Mouse (Mus musculus) hindbrain, postnatal 0 days (tissue): ENCODE measurements around the gene Imp3. TPM values are rescaled to one million over a fixed set of nuclear protein-coding genes. Genes with fewer than 3 reads are reported as not detected.
A peak's percentile ranks its signal among the peaks of the same experiment; 100 is the strongest.

Experiments
- ATAC-seq: fragments of 200-750 bp; cut with Nextera tagmentation; 2 replicates; pipeline ENCODE4 v1.8.0; 2017; ENCODE audit warnings: mild to moderate bottlenecking, moderate TSS enrichment, moderate library complexity
- DNase-seq: peaks from one replicate; pipeline ENCODE4 v3.0.0-alpha.2; 2015; ENCODE audit warnings: low spot score
- H3K27ac ChIP-seq: fragments of 300-500 bp; sonication (generic); 2 replicates; pipeline ENCODE4 v1.5.1; 2014; ENCODE audit warnings: mild to moderate bottlenecking
- H3K27me3 ChIP-seq: fragments of 300-500 bp; sonication (generic); 2 replicates; pipeline ENCODE4 v1.6.1; 2014; ENCODE audit warnings: low read length, mixed read lengths; ENCODE audit not compliant: insufficient read depth
- H3K36me3 ChIP-seq: fragments of 300-500 bp; sonication (generic); 2 replicates; pipeline ENCODE4 v1.6.1; 2014; ENCODE audit warnings: low read length, mixed read lengths; ENCODE audit not compliant: insufficient read depth
- H3K4me1 ChIP-seq: fragments of 300-500 bp; sonication (generic); 2 replicates; pipeline ENCODE4 v1.6.1; 2014; ENCODE audit warnings: antibody characterized with exemption, low read length, mixed read lengths; ENCODE audit not compliant: insufficient read depth
- H3K4me2 ChIP-seq: fragments of 300-500 bp; sonication (generic); 2 replicates; pipeline ENCODE4 v1.6.1; 2014; ENCODE audit warnings: low read depth, mild to moderate bottlenecking, low read length, moderate library complexity, mixed read lengths
- H3K4me3 ChIP-seq: fragments of 300-500 bp; sonication (generic); 2 replicates; pipeline ENCODE4 v1.5.1; 2014; ENCODE audit warnings: low read length
- H3K9ac ChIP-seq: fragments of 300-500 bp; sonication (generic); replicated peaks from 2 replicates; pipeline ENCODE4 v1.6.1; 2014; ENCODE audit warnings: mild to moderate bottlenecking, low read length, moderate library complexity, mixed read lengths
- H3K9me3 ChIP-seq: fragments of 300-500 bp; sonication (generic); 2 replicates; pipeline ENCODE4 v1.6.1; 2016; ENCODE audit warnings: low read length, mixed read lengths
- CTCF ChIP-seq: IDR thresholded peaks from 2 replicates; pipeline ENCODE4 v1.5.1; 2016; ENCODE audit warnings: antibody characterized with exemption, control low read depth, low read depth
- WGBS: fragments of 180-500 bp; shearing (Covaris S2); extraction: QIAGEN DNeasy Blood & Tissue Kit; methylation state at CpG from one replicate; pipeline ENCODE4 v1.1.7; 2014; 5-methylcytosine and 5-hydroxymethylcytosine counted together
- polyA plus RNA-seq: library from polyadenylated mRNA; unstranded; fragments of >200 nt; fragmentation: Nextera tagmentation; extraction: Ambion mirVana; gene quantifications from 2 replicates; pipeline ENCODE4 v1.2.1, GENCODE M21; 2015
- total RNA-seq: library from RNA; depleted of rRNA; stranded (reverse); fragments of >200 nt; gene quantifications from 2 replicates; pipeline ENCODE4 v1.2.3, GENCODE M21; 2014; rRNA removed

The Imp3 gene
- total RNA-seq (142 and 178 TPM in 2 replicates), polyA plus RNA-seq (77.2 and 80.5 TPM in 2 replicates)

GRCm38 (mm10) chr9:56937223-56938160, at the start of gene Imp3:
Gene Imp3 (plus strand): TSS chr9:56937475.
- DNase-seq (peak; percentile 98), ATAC-seq (peak; percentile 96)
- H3K4me3 ChIP-seq = peak within 1 kb of the TSS; percentile 76
- H3K36me3 ChIP-seq = no peaks in the 10 kb centered on the region
- H3K27me3 ChIP-seq = no peaks in the 10 kb centered on the region
- peak within 1 kb of the TSS; percentile 64 for H3K4me2 ChIP-seq
- no peaks in the 10 kb centered on the region for H3K9me3 ChIP-seq
- under 1% methylated on average over 73 of the region's 73 CpGs for WGBS
- peak; percentile 42 for TF ChIP-seq CTCF
- peak within 1 kb of the TSS; percentile 90 for H3K27ac ChIP-seq
- peak within 1 kb of the TSS; percentile 61 for H3K9ac ChIP-seq
- H3K4me1 ChIP-seq = peaks cover 8% of the 10 kb centered on the region

- 90% methylated on average over 16 of the region's 16 CpGs for WGBS
- Histone ChIP-seq H3K4me2 (no peak overlapping the region), H3K9ac (no peak overlapping the region), H3K27me3 (no peaks in the 10 kb centered on the region), H3K4me1 (peaks cover 3% of the 10 kb centered on the region; the same call in 1 of the 2 replicates), H3K4me3 (no peak overlapping the region), H3K9me3 (no peaks in the 10 kb centered on the region), H3K27ac (no peak overlapping the region), H3K36me3 (no peaks in the 10 kb centered on the region)
- no peak for TF ChIP-seq CTCF
- DNase-seq (no peak), ATAC-seq (no peak)
These were observed 49.7 kb upstream of the Imp3 start for GRCm38 (mm10) chr9:56887581-56887980.

GRCm38 (mm10) chr9:56889817-56890216, 47.5 kb upstream of the Imp3 start:
- peak overlapping the region; percentile 54 for H3K4me2 ChIP-seq
- H3K4me3 ChIP-seq = peak overlapping the region; percentile 20
- H3K4me1 ChIP-seq = peaks cover 9% of the 10 kb centered on the region; the same call in 1 of the 2 replicates
- 9% methylated on average over 14 of the region's 14 CpGs for WGBS
- H3K36me3 ChIP-seq = no peaks in the 10 kb centered on the region
- DNase-seq = peak; percentile 96
- peak; percentile 96 for TF ChIP-seq CTCF
- H3K9ac ChIP-seq = 0 out of 2 replicates have a peak overlapping the region, but pooled peaks have one; percentile 18
- no peaks in the 10 kb centered on the region for H3K27me3 ChIP-seq
- H3K27ac ChIP-seq = no peak overlapping the region
- ATAC-seq = peak; percentile 66
- H3K9me3 ChIP-seq = no peaks in the 10 kb centered on the region

- no peak overlapping the region for H3K27ac ChIP-seq
- H3K36me3 ChIP-seq = no peaks in the 10 kb centered on the region
- no peak; the same call in 1 of the 2 replicates for TF ChIP-seq CTCF
- no peaks in the 10 kb centered on the region for H3K27me3 ChIP-seq
- ATAC-seq (no peak), DNase-seq (no peak)
- H3K4me2 ChIP-seq = no peak overlapping the region
- H3K4me1 ChIP-seq = peaks cover 9% of the 10 kb centered on the region; the same call in 1 of the 2 replicates
- no peak overlapping the region for H3K9ac ChIP-seq
- WGBS = 69% methylated on average over 11 of the region's 11 CpGs
- H3K9me3 ChIP-seq = no peaks in the 10 kb centered on the region
- H3K4me3 ChIP-seq = no peak overlapping the region
These were observed 46.6 kb upstream of the Imp3 start for GRCm38 (mm10) chr9:56890522-56891250.

GRCm38 (mm10) chr9:56891517-56892011, 45.7 kb upstream of the Imp3 start:
- TF ChIP-seq CTCF = peak; percentile 96
- WGBS = 28% methylated on average over 12 of the region's 12 CpGs
- ATAC-seq (peak; percentile 78), DNase-seq (peak; percentile 90)
- Histone ChIP-seq H3K9ac (no peak overlapping the region; the same call in 1 of the 2 replicates), H3K4me1 (peaks cover 9% of the 10 kb centered on the region; the same call in 1 of the 2 replicates), H3K4me3 (no peak overlapping the region), H3K27me3 (no peaks in the 10 kb centered on the region), H3K36me3 (no peaks in the 10 kb centered on the region), H3K27ac (no peak overlapping the region), H3K4me2 (peak overlapping the region; percentile 46), H3K9me3 (no peaks in the 10 kb centered on the region)

- H3K9ac ChIP-seq = no peak overlapping the region
- no peak for TF ChIP-seq CTCF
These were observed 45.2 kb upstream of the Imp3 start for GRCm38 (mm10) chr9:56892111-56892510.

More at GRCm38 (mm10) chr9:56892111-56892510, 45.2 kb upstream of the Imp3 start:
- Histone ChIP-seq H3K4me3 (no peak overlapping the region), H3K27me3 (no peaks in the 10 kb centered on the region), H3K36me3 (no peaks in the 10 kb centered on the region), H3K9me3 (no peaks in the 10 kb centered on the region), H3K4me2 (peak overlapping the region; percentile 46; the same call in 1 of the 2 replicates), H3K4me1 (peaks cover 9% of the 10 kb centered on the region; the same call in 1 of the 2 replicates), H3K27ac (no peak overlapping the region)
- DNase-seq (no peak), ATAC-seq (no peak)
- WGBS = 82% methylated on average over 10 of the region's 10 CpGs
